Mouse (Mus musculus): Measurements from ENCODE around the gene Nsun5. TPM values are rescaled to one million over a fixed set of nuclear protein-coding genes. Genes with fewer than 3 reads are reported as not detected.
"Not testable (repeated sequence)": the region's sequence is repeated elsewhere in the genome, so short reads cannot be mapped to it uniquely, and the experiment has no call there.

The Nsun5 gene
- 23.9 and 31.5 TPM in 2 replicates for polyA plus RNA-seq (2012; rRNA removed)

DNA sequence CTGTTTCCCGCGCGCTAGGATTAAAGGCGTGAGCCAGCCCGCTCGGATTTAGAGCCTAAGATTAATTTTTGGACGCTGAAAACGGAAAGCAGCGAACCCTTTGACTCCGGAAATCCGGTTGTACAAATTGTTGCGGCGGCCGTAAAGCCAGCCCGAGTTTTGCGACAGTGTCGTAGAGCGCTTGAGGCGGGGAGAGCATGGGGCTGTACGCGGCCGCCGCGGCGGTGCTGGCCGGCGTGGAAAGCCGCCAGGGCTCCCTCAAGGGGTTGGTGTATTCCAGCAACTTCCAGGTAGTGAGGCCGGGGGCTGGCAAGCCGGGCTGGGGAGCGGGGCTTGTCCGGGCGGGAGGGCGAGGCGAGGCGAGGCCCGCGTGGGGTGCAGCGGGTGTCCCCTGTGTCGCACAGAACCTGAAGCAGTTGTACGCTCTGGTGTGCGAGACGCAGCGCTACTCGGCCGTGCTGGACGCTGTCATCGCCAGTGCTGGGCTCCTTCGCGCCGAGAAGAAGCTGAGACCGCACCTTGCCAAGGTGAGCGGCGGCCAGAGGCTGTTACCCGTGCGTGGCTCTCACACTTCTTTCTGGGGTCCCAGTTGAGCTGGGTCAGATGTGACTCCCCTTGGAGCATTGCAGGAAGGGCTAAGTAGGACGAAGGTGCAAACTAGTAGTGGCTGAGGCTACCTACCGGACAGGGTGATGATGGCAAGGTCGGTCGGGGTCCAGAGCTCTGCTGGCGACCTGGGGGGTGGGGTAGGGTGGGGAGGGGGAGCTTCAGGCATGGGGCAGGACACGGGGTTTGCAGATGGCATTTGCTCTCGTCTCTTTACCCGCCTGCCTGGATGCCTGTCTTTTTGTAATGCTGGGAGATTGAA lies at the start of gene Nsun5:
TSS of gene Nsun5 (plus strand) at position 167 of the 868 bp plus-strand sequence.
- DNase-seq (ENCODE audit: low spot score), result peak; percentile 88

DNA sequence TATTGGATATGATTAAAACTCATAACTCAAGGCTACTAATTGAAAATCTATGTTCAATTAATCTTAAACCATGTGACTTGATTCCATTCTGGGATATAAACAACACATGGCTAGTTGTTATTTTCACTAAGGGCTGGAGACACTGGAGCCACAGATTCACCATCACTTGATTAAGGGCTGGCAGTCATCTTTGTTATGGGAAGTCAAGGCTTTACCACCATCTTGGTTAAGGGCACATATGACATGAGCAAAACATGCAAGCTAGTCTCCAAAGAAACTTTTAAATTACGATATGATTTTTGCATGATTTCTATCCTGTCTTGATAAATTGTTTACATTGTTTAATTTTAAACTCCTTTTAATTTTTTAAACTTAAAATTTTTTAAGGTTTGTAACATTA lies 47.6 kb upstream of the Nsun5 start:
- no peak for DNase-seq (ENCODE audit: low spot score)

DNA sequence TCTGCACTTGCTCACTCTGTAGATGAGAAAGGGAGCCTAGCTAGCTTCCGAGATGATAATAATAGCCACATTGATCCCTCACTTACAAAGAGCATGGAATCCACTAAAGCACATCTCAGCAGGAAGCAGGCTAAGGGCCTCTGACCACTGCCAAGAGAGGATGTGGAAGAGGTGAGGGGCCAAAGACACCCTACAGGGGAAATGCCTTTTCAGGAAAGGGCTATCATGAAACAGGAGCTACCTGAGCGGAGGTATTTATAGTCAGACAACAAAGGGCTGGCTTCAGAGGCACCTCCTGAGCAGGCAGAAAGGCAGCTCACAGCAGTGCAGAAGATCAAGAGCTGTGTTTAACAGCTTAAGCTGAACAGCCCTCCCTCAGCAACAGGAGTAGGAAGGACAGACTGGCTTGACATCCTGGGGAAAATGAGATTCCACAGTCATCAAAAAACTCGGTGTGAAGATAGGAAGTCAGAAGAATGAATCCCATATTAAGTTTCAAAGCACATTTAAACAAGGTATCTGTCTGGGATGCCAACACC lies 43.6 kb upstream of the Nsun5 start:
- DNase-seq (ENCODE audit: low spot score), result no peak

DNA sequence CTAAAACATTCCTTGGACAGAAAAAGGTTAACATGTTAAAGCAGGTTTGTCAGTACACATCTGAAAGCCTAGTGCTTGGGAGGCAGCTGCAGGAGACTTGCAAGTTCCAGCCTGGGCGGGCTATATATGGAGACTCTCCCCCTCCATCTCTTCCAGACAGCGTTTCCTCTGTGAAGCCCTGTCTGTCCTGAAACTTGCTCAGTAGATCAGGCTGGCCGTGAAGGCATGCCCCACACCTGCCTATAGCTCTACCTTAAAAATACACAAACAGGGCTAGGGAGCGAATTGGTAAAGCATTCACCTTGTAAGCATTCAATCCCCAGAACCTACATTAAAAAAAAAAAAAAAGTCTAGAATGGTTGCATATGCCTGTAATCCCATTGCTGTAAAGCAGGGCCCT lies 40.3 kb upstream of the Nsun5 start:
- DNase-seq (ENCODE audit: low spot score), result no peak

DNA sequence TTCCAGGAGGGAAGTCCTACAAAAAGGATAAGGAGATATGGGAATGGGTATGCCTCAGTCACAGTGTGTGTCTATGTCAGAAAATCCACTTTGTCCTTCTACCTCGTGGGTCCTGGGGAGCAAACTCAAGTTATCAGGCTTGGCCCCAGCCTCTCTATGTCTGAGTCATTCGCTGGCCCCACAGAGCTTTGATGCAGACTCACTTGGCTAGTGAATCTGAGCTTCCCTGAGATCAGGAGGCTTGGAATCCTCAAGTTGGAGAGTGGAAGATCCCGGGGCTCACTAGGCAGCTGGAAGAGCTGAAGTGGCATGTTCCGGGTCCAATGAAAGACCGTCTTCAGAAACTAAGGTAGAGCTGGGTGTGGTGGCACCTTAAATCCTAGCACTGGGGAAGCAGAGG lies 39.6 kb upstream of the Nsun5 start:
- DNase-seq (ENCODE audit: low spot score), result no peak

DNA sequence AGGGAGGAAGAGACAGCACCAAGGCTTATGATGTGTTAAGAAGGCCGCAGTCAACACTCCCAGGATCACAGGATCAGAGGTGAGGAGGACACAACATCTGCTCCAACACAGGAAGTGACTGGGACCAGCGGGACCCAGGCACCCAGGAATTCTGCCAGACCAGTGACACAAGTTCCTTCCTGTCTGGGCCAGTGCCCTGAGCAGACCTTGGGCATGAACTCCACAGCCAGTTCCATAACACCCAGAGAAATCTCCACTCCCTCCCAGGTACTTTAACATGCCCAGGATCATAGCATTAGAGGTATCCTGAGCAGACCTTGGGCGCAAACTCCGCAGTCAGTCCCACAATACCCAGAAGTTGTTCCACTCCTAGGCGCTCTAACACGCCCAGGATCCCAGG lies 38.6 kb upstream of the Nsun5 start:
- no peak for DNase-seq (ENCODE audit: low spot score)

DNA sequence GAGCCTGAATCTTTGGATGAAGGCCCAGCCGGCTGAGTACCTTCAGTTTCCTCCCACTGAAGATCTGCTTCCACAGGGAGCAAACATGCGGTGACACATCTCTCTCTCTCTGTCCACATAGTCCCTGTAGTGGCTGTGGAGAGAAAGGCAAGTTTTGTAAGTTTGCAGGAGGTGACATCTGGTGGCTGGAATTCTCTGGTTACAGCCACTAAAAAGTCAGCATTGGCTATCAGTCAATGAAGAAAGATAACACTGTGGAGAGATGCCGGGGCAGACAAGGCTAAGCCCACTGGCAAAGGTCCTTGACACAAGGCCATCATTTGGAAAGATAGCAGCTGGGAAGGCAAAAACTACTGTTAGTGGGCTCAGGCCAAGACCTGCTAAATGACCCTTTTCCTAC lies 32.2 kb upstream of the Nsun5 start:
- DNase-seq (ENCODE audit: low spot score), result no peak

DNA sequence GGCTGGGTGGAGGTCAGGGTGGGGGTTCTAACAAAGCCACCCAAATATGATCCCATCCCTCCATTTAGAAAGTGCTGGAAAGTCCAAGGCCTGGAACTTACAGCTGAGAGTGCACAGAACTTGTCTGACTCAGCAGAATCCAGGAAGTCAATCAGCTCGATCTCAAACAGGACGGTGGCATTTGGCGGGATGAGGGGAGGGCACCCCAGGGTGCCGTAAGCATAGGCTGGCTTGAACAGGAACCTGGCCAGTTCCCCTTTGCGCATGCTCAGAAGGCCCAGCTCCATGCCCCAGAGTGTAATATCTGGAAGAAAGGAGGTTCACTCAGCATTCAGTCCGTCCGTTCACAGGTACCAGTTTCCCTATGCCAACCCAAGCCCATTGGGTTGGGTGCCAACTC lies 23.8 kb upstream of the Nsun5 start:
- no peak for DNase-seq (ENCODE audit: low spot score)

DNA sequence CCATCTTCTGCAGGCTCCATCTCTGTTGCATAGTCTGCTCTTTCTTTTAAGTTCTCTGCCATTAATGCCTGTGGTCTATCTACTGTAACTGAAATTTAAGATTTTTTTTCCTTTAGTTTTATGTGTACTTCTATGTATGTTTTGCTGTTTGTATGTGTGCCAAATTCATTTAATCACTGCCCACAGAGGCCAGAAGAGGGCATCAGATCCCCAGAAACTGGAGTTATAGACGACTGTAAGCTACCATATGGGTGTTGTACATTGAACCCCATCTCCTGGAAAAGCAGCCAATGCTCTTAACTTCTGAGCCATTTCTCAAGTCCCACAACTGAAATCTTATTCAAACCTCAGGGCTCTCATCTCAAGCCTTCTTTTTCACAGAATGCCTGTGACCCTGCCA lies 23.3 kb upstream of the Nsun5 start:
- DNase-seq (ENCODE audit: low spot score), result no peak

DNA sequence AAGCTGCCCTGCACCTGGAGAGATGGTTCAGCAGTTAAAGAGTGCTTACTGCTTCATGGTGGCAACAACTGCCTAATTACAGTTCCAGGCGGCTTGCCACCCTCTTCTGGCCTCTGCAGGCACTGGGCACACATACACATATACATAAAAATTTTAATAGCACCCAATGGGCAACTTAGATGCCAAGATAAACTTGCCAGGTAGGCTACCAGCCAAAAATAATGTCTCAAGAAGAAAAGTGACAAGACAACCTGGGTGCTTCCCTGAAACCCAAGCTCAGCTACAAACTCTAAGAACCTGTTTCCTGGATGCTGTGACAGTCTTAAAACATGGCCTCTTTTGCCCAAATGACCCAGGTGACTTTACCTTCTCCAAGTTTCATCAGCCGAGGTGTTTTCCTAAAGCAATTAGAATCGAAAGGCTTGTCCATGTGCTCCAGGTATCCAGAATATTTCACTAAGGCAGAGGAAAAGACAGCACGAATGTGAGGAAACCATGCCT lies 22.2 kb upstream of the Nsun5 start:
- no peak for DNase-seq (ENCODE audit: low spot score)

DNA sequence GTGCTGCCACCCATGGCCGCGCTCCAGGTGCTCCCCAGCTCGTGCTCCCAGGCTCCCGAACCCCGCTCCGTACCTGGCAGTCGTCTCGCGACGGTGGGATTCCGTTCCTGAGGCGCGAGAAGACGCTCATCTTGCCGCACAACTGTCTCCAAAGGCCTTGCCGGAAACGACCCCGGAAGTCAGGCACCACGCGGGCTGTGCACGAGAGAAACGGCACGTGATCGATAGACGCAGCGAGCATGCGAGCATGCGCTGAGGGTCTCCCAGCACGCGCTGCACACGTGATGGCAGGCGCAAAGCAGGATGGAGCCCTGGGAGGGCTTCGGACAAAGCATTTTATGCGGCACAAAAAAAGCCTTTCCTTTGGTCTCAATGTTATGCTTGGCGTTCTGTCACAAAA lies 19.9 kb upstream of the Nsun5 start, which contains the start of gene Fkbp6:
TSS of gene Fkbp6 (minus strand) at position 183 of the 400 bp plus-strand sequence.
- DNase-seq (ENCODE audit: low spot score), result no peak

DNA sequence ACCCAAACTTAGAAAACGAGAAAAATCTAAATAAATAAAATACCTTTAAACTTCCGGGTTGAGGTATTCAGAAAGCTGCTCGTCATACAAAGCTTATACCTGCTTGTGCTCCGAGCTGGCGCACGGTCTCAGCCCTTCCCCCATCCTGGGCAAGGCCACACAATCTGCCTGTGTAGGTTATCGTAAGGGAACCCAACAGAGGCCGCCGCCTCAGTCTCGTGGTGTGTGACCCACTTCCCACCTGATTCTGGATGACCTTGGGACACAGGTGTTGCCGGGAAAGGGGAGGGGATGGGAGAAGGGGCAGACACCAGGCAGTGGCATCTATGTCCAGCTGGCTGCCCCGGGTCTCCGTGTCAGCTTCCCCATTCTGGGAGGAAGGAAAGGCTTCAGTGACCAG lies 18.1 kb upstream of the Nsun5 start:
- no peak for DNase-seq (ENCODE audit: low spot score)

DNA sequence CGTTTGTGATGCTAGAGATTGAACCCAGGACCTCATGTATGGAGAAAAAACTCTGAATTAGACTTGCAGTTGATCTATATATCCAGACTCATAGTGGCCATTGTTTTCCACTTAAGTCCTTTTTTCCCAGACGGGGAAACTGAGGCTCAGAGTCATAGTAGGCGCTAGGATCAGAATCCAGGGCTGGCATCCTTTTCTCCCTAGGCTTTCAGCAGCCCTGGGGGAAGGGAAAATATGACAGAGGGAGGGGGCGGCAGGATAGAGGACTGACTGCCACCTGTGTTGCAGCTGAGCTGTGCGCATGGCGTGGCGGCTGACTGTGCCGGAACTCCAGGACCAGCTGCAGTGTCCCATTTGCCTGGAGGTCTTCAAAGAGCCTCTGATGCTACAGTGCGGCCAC lies 16.8 kb upstream of the Nsun5 start, which contains the start of gene Trim50:
TSS of gene Trim50 (plus strand) at position 301 of the 400 bp plus-strand sequence.
- DNase-seq (ENCODE audit: low spot score), result no peak

DNA sequence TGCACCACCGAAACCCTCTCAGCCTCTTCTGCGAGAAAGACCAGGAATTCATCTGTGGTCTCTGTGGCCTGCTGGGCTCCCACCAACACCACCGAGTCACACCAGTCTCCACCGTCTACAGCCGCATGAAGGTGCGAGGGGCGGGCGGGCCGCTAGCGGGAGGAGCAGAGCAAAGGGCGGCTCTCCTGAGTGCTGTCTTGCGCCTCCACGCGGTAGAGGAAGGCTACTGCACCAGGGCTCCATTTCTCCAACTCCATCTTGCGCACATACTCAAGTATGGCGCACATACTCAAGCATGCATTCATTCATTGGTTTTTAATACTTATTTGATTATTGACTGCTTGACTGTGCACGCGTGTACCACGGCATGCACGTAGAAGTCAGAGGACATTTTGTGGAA lies 16.2 kb upstream of the Nsun5 start:
- no peak for DNase-seq (ENCODE audit: low spot score)

DNA sequence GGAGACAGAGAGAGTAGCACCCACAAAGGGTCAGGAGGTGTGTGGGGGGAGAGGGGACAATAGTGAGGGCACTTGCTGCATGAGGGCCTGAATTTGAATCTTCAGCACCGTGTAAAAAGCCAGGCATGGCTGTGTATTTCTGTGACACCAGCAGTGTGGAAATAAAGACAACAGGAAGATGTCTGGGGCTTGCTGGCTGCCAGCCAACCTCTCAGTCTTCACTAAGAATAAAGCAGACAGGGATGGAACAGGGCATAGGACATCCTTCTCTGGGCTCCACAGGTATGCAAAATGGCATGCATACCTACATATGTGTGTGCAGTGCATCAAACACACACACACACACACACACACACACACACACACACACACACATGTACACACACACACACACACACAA lies 13.7 kb upstream of the Nsun5 start:
- DNase-seq (ENCODE audit: low spot score), result no peak

DNA sequence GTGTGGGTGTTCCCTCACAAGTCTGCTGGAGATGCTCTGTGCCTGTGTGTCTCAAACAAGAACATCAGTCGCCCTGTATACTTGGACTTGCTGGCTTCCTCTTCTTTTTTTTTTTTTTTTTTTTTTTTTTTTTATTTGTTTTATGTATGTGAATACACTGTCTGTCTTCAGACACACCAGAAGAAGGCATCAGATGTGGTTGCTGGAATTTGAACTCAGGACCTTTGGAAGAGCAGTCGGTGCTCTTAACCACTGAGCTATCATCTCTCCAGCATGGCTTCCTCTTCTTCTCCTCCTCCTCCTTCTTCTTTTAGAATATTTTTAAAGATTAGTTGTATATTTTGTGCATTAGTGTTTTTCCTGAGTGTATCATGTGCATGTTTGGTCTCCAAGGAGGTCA lies 12.2 kb upstream of the Nsun5 start:
- no peak for DNase-seq (ENCODE audit: low spot score)

DNA sequence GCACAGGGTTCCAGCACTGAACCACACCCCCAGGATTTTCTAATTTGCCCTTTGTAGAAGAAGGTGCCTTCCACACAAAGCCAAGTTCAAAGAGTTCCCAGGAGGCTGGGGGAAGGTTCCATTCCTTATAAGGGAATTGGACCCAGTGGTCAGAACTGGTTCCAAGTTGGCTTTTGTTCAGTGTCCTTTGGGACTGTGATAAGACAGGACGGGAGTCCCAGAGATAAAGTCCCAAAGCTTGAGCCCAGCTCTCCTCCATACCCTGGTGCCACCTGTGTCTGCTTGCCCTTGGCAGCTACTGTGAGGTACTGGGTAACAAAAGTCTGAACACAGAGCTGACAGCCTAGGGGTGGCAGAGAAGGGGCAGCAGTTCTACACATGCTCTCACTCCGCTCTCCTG lies 10.0 kb upstream of the Nsun5 start:
- no peak for DNase-seq (ENCODE audit: low spot score)

DNA sequence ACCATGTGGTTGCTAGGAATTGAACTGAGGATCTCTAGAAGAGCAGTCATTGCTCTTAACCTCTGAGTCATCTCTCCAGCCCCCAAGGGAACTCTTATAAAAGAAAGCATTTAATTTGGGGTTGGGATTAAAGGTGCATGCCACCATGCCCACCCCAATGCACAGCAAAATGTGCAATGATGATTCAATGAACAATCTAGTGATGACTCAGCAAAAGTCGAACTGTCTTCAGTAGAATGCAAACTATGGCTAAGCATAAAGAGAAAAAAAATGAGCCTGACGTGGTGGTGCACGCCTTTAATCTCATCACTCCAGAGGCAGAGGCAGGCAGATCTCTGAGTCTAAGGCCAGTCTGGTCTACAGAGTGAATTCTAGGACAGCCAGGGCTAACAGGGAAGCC lies 7.2 kb upstream of the Nsun5 start:
- DNase-seq (ENCODE audit: low spot score), result no peak

DNA sequence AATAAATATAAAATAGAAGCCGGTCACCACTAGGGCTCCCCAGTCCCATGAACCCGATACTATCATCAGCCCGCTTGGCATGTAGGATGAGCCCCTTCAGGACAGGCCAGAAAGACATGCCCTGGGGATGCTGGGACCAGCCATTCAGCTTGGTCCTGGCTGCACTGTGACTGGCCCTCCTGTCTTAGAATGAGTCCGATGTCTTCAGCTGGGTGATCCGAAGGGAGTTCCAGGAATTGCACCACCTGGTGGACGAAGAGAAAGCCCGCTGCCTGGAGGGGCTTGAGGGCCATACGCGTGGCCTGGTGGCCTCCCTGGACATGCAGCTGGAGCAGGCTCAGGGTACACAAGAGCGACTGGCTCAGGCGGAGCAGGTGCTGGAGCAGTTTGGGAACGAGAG lies 6.2 kb upstream of the Nsun5 start:
- DNase-seq (ENCODE audit: low spot score), result no peak

DNA sequence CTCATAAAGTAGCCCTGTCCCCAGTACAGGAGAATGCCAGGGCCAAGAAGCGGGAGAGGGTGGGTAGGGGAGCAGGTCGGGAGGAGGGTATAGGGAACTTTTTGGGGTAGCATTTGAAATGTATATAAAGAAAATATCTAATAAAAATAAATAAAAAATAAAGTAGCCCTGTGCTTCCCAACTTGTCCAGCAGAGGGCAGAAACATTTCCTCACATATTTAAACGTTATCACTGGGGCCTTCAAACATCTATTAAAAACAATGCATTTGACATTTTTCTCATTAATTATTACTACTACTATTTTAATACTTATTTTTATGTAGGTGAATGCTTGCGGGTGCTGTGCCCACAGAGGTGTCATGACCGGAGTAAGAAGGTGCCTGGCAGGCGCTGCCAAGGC lies 1.9 kb upstream of the Nsun5 start:
- DNase-seq (ENCODE audit: low spot score), result no peak

DNA sequence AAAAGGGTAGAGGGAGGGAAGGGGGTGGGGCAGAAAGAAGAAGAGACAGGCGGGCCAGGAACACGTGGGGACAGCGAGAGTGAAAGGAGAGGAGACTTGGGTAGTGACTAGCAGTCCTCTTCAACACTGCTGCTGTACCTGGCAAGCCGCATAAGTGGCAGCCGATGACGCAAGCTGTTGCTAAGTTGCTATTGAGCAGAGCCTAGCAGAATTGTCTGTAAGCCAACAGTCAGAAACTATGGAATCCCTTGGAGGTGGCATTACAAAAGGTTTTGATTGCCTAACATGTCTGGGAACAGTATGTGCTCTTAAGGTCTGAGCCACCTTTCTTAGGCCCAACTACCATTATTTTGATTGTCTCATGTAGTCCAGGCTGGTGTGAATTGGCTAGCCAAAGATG lies 1.4 kb upstream of the Nsun5 start:
- DNase-seq (ENCODE audit: low spot score), result no peak

DNA sequence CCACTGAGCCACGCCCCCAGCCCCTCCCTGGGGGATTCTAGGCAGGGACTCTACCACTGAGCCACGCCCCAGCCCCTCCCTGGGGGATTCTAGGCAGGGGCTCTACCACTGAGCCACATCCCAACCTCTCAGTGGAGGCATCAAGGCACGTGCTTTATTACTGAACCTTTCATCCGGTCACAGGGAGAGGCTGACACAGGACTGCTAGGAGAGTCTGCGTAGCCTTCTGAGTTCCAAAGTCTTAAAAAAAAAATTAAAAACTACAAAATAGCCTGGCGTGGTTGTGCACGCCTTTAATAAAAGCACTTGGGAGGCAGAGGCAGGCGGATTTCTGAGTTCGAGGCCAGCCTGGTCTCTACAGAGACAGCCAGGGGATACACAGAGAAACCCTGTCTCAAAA lies 557 bp upstream of the Nsun5 start:
- not testable (repeated sequence) for DNase-seq (ENCODE audit: low spot score)

DNA sequence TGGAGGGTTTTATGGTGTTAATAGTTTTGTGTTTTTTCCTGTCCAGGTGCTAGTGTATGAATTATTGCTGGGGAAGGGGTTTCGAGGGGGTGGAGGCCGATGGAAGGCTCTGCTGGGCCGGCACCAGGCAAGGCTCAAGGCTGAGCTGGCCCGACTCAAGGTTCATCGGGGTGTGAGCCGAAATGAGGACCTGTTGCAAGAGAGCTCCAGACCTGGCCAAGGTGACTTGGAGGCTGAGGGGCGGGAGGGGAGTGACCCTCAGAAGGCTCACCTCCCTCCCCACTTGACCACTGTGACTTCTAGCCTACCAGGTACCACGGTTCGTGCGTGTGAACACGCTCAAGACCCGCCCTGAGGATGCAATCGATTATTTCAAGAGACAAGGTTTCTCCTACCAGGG lies 1.4 kb downstream of the Nsun5 start:
- DNase-seq (ENCODE audit: low spot score), result no peak

Measured in urinary bladder, adult 2 months (tissue).